Mouse (Mus musculus): ENCODE results near the gene Uggt2. TPM values are rescaled to one million over a fixed set of nuclear protein-coding genes. Genes with fewer than 3 reads are reported as not detected.
A peak's percentile ranks its signal among the peaks of the same experiment; 100 is the strongest.

Gene Uggt2
- polyA plus RNA-seq (2015; fragmentation: Nextera tagmentation; extraction: Ambion mirVana) = 18.1 and 19.2 TPM in 2 replicates

DNA sequence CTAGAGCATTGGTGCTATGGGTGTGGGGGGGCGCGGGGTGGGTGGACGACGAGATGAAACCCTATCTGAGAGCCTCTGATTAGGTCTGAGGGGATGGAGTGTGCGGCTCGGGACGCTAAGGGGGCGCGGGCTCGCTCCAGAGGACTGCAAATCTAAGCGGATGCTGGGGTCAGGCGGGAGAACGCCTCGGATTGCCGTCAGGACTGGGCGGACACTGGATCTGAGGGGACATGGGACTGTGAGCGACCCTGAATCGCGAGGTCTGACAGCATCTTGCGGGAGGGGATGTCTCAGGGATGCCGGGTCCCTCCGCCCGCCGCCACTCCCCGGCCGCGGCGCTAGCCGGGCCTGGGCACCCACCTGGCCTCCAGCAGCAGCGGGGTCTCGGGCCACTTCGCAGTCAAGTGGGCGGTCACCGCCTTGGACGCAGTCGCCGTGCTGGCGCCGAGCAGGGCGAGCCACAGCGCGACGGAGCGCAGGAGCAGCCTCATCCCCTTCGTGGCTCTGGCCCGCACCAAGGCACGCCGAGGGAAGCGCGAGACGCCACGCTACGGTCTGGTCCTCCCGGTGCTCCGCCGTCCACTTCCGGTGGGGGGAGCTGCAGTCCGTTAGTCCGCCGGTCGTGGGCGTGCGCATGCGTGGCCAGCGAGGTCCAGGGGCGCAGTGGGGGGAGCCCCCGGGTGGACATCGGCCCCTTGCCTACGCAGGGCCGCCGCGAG, at the start of gene Uggt2:
Gene Uggt2 (minus strand): TSS at position 580 of the 719 bp plus-strand sequence.
- Histone ChIP-seq H3K36me3 (ENCODE audit: control insufficient read depth, insufficient read depth, low read length) (no peaks in the 10 kb centered on the region), H3K4me3 (ENCODE audit: low read length) (peak within 1 kb of the TSS; percentile 93), H3K4me1 (ENCODE audit: control insufficient read depth, insufficient read depth, low read depth, low read length) (peaks cover 12% of the 10 kb centered on the region), H3K9ac (ENCODE audit: low read depth, low read length) (peak within 1 kb of the TSS; percentile 97), H3K27me3 (replicated peaks; ENCODE audit: control insufficient read depth, insufficient read depth, low read length) (no peaks in the 10 kb centered on the region), H3K9me3 (ENCODE audit: control insufficient read depth, low read length) (no peaks in the 10 kb centered on the region), H3K27ac (ENCODE audit: low read depth, low read length) (peak within 1 kb of the TSS; percentile 90), H3K4me2 (ENCODE audit: low read length) (peak within 1 kb of the TSS; percentile 89)
- peak; percentile 97 for ATAC-seq
- 0% methylated on average over 60 of the region's 72 CpGs for WGBS

DNA sequence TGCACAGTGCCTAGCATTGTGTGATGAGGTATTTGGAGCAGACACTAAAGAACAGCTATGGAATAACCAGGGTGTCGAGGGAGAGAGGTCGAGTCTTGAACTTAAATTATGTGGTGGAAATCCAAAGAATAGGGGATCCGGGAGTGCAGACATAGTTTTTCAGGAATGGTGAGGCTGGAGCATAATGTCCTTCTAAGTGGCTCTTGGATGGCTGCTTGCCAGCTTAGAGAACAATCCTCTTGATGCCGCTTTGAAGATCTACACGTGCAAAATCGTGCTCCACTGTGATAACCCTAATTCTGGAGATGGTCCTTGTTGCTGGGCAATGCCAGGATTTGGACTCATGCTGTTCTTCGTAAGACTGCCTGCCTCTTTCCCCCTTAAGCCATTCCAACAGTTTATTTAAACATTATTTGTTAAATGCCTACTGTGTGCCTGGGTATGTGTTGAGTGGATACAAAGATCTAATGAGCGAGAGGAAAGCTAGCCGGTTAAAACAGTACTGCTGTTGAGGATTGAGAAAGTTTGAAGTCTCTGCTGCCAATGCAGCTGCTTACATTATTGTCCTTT, 40.2 kb upstream of the Uggt2 start:
- Histone ChIP-seq H3K27me3 (replicated peaks; ENCODE audit: control insufficient read depth, insufficient read depth, low read length) (peaks cover 7% of the 10 kb centered on the region), H3K4me2 (ENCODE audit: low read length) (peak overlapping the region; percentile 95), H3K27ac (ENCODE audit: low read depth, low read length) (no peak overlapping the region), H3K4me3 (ENCODE audit: low read length) (peak overlapping the region; percentile 80), H3K4me1 (ENCODE audit: control insufficient read depth, insufficient read depth, low read depth, low read length) (peaks cover 3% of the 10 kb centered on the region; the same call in 1 of the 2 replicates), H3K9ac (ENCODE audit: low read depth, low read length) (peak overlapping the region; percentile 82), H3K9me3 (ENCODE audit: control insufficient read depth, low read length) (no peaks in the 10 kb centered on the region), H3K36me3 (ENCODE audit: control insufficient read depth, insufficient read depth, low read length) (no peaks in the 10 kb centered on the region)
- ATAC-seq = no peak
- WGBS = 29% methylated on average over 9 of the region's 9 CpGs

DNA sequence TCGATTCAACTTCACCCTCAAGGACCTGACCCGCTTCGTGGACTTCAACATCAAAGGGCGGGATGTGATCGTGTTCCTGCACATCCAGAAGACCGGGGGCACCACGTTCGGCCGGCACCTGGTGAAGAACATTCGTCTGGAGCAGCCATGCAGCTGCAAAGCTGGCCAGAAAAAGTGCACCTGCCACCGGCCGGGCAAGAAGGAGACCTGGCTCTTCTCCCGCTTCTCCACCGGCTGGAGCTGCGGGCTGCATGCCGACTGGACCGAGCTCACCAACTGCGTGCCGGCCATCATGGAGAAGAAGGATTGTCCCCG, 39.5 kb upstream of the Uggt2 start:
- ATAC-seq = no peak
- Histone ChIP-seq H3K27ac (ENCODE audit: low read depth, low read length) (no peak overlapping the region), H3K4me3 (ENCODE audit: low read length) (peak overlapping the region; percentile 80), H3K9ac (ENCODE audit: low read depth, low read length) (peak overlapping the region; percentile 82), H3K36me3 (ENCODE audit: control insufficient read depth, insufficient read depth, low read length) (no peaks in the 10 kb centered on the region), H3K4me2 (ENCODE audit: low read length) (peak overlapping the region; percentile 95), H3K27me3 (replicated peaks; ENCODE audit: control insufficient read depth, insufficient read depth, low read length) (peaks cover 10% of the 10 kb centered on the region), H3K4me1 (ENCODE audit: control insufficient read depth, insufficient read depth, low read depth, low read length) (peaks cover 3% of the 10 kb centered on the region; the same call in 1 of the 2 replicates), H3K9me3 (ENCODE audit: control insufficient read depth, low read length) (no peaks in the 10 kb centered on the region)
- 1% methylated on average over 20 of the region's 20 CpGs for WGBS

DNA sequence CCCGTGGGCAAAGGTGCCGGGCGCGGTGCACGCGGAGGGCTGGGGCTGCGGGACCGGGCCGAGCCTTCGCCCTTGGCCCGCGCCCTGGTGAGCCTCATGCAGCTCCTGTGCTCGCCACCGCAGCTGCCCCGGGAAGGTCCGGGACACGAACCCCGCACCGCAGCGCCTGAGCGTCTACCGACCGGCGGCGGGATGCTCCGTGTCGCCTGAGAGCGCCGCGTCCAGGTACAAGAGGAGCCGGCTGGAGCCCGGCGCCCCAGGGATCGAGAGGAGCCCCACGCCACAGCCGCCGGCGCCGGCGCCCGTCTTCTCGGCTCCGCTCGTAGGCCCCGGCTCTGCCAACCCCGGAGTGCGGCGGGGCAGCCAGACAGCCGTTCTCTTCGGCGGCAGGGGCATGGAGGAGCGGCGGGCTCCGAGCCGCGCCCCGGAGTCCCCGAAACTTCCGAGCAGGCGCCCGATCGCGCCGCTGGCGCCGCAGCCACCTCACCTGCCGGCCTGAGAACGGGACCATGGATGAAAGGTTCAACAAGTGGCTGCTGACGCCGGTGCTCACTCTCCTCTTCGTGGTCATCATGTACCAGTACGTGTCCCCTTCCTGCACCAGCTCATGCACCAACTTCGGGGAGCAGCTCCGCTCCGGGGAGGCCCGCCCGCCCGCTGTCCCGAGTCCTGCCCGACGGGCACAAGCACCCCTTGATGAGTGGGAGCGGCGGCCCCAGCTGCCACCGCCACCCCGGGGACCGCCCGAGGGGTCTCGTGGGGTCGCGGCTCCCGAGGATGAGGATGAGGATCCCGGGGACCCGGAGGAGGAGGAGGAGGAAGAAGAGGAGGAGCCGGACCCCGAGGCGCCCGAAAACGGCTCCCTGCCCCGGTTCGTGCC, 38.9 kb upstream of the Uggt2 start, which contains the start of gene Hs6st3:
Gene Hs6st3 (plus strand): TSS at position 436 of the 880 bp plus-strand sequence.
- H3K4me3 ChIP-seq (ENCODE audit: low read length) = peak within 1 kb of the TSS; percentile 80
- H3K9me3 ChIP-seq (ENCODE audit: control insufficient read depth, low read length) = no peaks in the 10 kb centered on the region
- no peaks in the 10 kb centered on the region for H3K36me3 ChIP-seq (ENCODE audit: control insufficient read depth, insufficient read depth, low read length)
- peak; percentile 29; the same call in 1 of the 2 replicates for ATAC-seq
- H3K9ac ChIP-seq (ENCODE audit: low read depth, low read length) = peak within 1 kb of the TSS; percentile 82
- peaks cover 10% of the 10 kb centered on the region for H3K27me3 ChIP-seq (replicated peaks; ENCODE audit: control insufficient read depth, insufficient read depth, low read length)
- peak within 1 kb of the TSS; percentile 95 for H3K4me2 ChIP-seq (ENCODE audit: low read length)
- under 1% methylated on average over 95 of the region's 100 CpGs for WGBS
- peak within 1 kb of the TSS; percentile 54 for H3K27ac ChIP-seq (ENCODE audit: low read depth, low read length)
- H3K4me1 ChIP-seq (ENCODE audit: control insufficient read depth, insufficient read depth, low read depth, low read length) = peaks cover 3% of the 10 kb centered on the region; the same call in 1 of the 2 replicates

DNA sequence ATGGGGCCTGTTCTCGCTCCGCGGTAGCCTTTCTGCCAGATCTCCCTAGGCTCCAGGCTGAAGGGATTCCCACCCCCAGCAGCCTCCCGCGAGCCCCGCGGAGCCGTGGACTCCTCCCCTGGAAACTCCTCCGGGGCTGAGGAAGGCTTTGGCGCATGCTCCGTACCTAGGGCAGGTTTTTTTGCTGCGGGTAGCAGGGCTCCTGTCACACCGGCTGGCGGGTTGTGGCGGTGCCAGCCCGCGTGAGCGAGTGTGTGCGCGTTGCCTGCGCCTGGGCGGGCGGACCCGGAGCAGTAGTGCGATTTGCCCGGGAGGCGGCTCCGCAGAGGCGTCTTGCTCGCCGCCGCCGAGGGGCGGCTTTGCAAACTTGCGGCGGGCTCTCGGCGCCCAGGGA, 38.3 kb upstream of the Uggt2 start:
- H3K9me3 ChIP-seq (ENCODE audit: control insufficient read depth, low read length) = no peaks in the 10 kb centered on the region
- no peaks in the 10 kb centered on the region for H3K36me3 ChIP-seq (ENCODE audit: control insufficient read depth, insufficient read depth, low read length)
- H3K4me3 ChIP-seq (ENCODE audit: low read length) = peak overlapping the region; percentile 80
- H3K27me3 ChIP-seq (replicated peaks; ENCODE audit: control insufficient read depth, insufficient read depth, low read length) = peaks cover 10% of the 10 kb centered on the region
- WGBS = under 1% methylated on average over 26 of the region's 38 CpGs
- ATAC-seq = peak; percentile 91
- peak overlapping the region; percentile 54 for H3K27ac ChIP-seq (ENCODE audit: low read depth, low read length)
- H3K4me1 ChIP-seq (ENCODE audit: control insufficient read depth, insufficient read depth, low read depth, low read length) = peaks cover 3% of the 10 kb centered on the region; the same call in 1 of the 2 replicates
- H3K4me2 ChIP-seq (ENCODE audit: low read length) = peak overlapping the region; percentile 95
- peak overlapping the region; percentile 82 for H3K9ac ChIP-seq (ENCODE audit: low read depth, low read length)

DNA sequence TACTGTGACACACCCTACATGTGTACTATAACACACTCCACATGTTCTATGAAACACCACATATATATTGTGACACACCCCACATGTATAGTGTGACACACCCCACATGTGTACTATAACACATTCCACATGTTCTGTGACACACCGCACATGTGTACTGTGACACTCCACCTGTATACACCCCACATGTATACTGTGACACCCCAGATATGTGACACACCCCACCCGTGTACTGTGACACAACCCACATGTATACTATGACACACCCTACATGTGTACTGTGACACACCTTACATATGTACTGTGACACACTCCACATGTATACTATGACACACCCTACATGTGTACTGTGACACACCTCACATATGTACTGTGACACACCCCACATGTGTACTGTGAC, 28.1 kb upstream of the Uggt2 start:
- Histone ChIP-seq H3K4me3 (ENCODE audit: low read length) (no peak overlapping the region), H3K9ac (ENCODE audit: low read depth, low read length) (no peak overlapping the region), H3K9me3 (ENCODE audit: control insufficient read depth, low read length) (no peaks in the 10 kb centered on the region), H3K4me1 (ENCODE audit: control insufficient read depth, insufficient read depth, low read depth, low read length) (peaks cover 3% of the 10 kb centered on the region; the same call in 1 of the 2 replicates), H3K27ac (ENCODE audit: low read depth, low read length) (no peak overlapping the region), H3K27me3 (replicated peaks; ENCODE audit: control insufficient read depth, insufficient read depth, low read length) (peaks cover 2% of the 10 kb centered on the region; the same call in 1 of the 2 replicates), H3K4me2 (ENCODE audit: low read length) (no peak overlapping the region), H3K36me3 (ENCODE audit: control insufficient read depth, insufficient read depth, low read length) (no peaks in the 10 kb centered on the region)
- no peak; the same call in 1 of the 2 replicates for ATAC-seq
- 98% methylated on average over 2 of the region's 2 CpGs for WGBS

DNA sequence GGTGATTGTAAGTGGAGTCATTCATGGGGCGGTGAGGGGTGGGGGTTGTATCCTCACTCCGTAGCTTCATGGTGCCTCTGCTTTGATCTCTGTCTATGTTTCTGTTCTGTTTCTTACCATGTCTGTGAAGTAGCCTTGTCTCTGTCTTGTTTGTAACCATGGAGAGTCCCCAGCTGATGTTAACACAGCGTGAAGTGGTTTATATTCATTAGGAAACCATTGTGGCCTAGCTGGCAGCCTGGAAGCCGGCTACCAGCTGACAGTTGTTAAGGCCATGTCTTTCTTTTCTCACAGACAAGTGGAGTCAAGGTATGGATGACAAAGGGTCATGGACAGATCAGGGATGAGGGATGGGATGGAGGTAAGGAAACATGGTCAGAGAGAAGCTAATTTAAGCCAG, 26.6 kb upstream of the Uggt2 start:
- Histone ChIP-seq H3K4me1 (ENCODE audit: control insufficient read depth, insufficient read depth, low read depth, low read length) (peaks cover 3% of the 10 kb centered on the region; the same call in 1 of the 2 replicates), H3K36me3 (ENCODE audit: control insufficient read depth, insufficient read depth, low read length) (no peaks in the 10 kb centered on the region), H3K27me3 (replicated peaks; ENCODE audit: control insufficient read depth, insufficient read depth, low read length) (peaks cover 2% of the 10 kb centered on the region; the same call in 1 of the 2 replicates), H3K4me2 (ENCODE audit: low read length) (no peak overlapping the region), H3K27ac (ENCODE audit: low read depth, low read length) (no peak overlapping the region), H3K4me3 (ENCODE audit: low read length) (no peak overlapping the region), H3K9me3 (ENCODE audit: control insufficient read depth, low read length) (no peaks in the 10 kb centered on the region), H3K9ac (ENCODE audit: low read depth, low read length) (no peak overlapping the region)
- no peak for ATAC-seq
- 20% methylated on average over 4 of the region's 4 CpGs for WGBS

DNA sequence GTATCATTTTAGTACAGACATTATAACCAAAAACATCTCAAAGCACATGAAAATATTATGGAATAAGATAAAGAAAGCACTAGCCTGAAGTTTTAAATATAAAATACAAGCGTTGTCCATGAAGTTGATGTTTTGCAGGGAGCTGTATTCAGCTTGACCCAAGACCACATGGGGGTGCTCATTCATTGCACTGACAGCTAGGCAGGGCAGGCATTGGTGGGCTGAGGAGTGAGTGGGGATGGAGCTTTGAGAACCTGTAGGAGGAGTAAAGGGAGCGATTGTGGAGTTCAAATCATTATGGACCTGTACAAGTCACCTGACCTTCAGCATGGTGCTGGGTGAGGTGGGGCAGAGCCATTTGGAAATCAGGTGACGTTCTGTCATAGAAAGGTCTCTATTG, 24.8 kb upstream of the Uggt2 start:
- H3K4me3 ChIP-seq (ENCODE audit: low read length) = peak overlapping the region; percentile 39
- H3K9ac ChIP-seq (ENCODE audit: low read depth, low read length) = no peak overlapping the region
- H3K36me3 ChIP-seq (ENCODE audit: control insufficient read depth, insufficient read depth, low read length) = no peaks in the 10 kb centered on the region
- no peaks in the 10 kb centered on the region for H3K9me3 ChIP-seq (ENCODE audit: control insufficient read depth, low read length)
- no peak overlapping the region for H3K27ac ChIP-seq (ENCODE audit: low read depth, low read length)
- peaks cover 2% of the 10 kb centered on the region; the same call in 1 of the 2 replicates for H3K27me3 ChIP-seq (replicated peaks; ENCODE audit: control insufficient read depth, insufficient read depth, low read length)
- H3K4me2 ChIP-seq (ENCODE audit: low read length) = peak overlapping the region; percentile 66
- 18% methylated on average over 3 of the region's 3 CpGs for WGBS
- ATAC-seq = peak; percentile 93
- H3K4me1 ChIP-seq (ENCODE audit: control insufficient read depth, insufficient read depth, low read depth, low read length) = peaks cover 3% of the 10 kb centered on the region; the same call in 1 of the 2 replicates
